Mouse (Mus musculus) retina, postnatal 7 days (tissue): ENCODE data around the gene Celsr2.

Experiments
- DNase-seq: peaks from one replicate; pipeline ENCODE4 v3.0.0-alpha.2; 2012; ENCODE audit warnings: low read depth, low spot score

The Celsr2 gene

DNA sequence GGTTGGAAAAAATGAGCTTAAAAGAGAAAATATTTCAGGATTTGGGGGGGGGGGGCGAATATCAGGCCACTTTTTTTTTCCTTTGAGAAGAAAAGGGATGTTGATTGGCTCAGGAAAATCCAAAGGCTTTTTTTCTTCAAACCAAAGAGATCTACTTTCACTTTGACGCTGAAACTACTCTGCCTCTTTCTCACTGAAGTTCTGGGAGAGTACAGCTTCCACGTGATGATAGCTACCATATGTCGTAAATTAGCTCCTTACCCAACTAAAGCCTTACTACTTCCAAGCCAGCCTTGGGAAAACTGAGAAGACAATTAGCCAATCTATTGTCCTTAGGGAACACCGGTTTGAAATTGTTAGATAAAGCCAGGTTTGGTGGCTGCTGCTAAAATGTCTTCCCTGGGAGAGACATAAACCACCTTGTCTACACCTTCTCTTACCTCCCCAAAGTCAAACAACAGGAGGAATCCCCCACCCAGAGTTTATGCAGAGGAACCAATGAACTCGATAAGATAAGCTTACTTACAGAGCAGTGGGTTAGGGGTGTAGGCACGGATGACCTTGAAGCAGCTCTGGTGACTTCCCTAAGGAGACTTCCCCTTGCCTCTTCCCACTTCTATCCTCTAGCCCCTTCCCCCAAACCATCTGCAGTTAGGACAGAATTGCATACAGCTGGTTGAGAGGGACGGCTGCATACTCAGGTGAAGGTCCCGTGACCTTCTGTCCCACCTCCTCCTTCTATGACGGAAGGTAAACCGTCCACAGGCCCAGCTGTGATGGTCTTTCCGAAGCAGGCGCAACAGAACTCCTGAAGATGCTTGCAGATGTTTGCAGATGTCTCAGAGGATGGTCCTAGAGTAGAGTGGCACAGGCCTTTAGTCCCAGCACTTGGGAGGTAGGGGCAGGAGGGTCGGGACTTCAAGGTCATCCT, 33.1 kb downstream of the Celsr2 start:
- DNase-seq = no peak

- no peak for DNase-seq
These were observed 34.7 kb downstream of the Celsr2 start for GRCm38 (mm10) chr3:108380695-108381094.

DNA sequence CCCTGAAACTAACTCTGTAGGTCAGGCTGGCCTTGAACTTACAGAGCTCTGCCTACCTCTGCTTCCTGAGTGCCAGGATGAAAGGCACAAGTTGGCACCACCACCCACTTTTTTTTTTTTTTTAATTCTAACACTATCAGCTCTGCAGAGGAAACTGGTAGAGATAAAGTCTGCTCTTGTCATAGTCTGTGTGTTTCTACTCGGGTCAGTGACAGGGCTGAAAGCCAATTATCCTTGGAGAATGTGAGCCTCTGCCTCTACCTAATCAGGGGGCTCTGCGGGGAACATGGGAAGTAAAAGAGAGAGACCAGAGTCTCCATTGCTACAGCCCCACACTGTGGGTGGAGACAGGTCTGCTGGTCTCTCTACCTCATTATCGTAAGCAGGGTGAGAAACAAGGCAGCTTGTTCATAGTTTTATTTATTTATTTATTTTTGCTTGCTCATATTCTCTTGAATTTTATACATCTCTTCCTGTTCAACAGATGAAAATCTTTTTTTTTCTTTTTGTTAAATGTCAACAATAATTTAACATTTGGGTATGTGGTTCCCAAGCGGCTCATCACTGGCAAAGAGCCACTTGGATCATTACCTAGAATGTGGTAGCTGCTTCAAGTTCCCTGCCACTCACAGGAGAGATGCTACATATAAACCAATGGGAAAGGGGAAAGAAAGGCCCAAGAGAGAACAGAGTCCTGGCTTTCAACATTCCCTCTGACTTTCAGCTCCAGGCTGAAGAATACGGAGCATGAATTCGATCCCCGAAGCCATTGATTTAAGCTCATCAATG, 36.3 kb downstream of the Celsr2 start:
- no peak for DNase-seq

DNA sequence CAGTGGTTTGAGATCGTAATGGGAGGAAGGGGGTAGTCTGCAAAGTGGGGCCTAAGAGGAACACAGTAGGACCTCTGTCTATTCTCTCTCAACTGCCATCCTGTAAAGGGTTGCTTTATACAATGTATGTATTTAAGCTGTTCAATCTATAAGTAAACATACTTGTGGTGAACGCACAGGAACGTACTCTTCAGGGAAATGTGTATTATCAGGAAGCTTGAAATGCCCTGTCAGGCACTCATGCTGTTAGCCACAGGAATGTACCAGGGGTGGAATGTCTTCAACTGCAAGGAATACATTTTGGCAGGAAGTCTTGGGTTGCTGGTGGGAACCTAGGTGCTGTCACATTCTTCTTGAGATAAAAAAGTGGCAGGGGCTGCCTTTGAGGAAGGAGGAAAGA, 42.7 kb downstream of the Celsr2 start:
- DNase-seq = no peak

DNA sequence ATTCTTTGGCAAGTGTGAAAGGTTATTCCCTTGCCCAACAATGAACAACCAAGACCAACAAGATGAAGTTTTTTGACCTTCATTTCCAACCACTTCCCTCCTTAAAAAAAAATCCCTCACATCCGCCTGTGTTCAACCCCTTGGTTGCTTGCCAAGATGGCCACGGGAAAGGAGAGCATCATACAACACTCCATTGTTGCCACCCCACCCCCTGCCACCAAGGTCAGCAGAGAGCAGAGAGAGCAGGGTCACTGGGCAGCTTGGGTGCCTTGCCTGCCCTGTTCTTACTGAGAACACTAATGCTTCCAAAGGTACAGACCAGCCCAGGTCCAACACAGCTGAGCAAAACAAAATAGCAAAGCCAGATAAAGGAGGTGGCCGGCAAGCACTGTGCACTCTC, 43.1 kb downstream of the Celsr2 start:
- DNase-seq = no peak

GRCm38 (mm10) chr3:108368721-108369120, 46.6 kb downstream of the Celsr2 start:
- no peak for DNase-seq

DNA sequence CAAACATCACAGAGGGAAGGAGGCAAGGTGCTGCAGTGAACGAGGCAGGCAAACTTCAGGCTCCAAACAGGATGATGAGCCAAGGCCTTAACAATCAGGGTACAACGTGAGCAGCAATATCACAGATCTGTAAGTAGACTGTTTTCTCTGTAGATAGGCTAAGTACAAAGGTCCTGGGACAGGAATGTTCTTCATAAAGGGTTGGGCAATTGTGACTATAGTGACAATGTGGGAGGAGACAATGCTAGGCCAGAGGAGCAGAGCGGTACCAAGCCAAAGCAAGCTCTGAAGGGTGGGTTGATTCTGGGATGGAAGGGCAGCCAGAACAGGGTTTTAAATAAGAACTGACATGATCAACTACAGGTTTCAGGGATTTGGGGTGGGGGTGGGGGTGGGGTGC, 47.5 kb downstream of the Celsr2 start:
- DNase-seq = no peak

GRCm38 (mm10) chr3:108367173-108367572, 48.2 kb downstream of the Celsr2 start:
- no peak for DNase-seq

GRCm38 (mm10) chr3:108364270-108364995, 50.9 kb downstream of the Celsr2 start, which contains the start of gene Mybphl:
TSS of gene Mybphl (plus strand) at chr3:108364911.
- DNase-seq = peak; percentile 3

GRCm38 (mm10) chr3:108363626-108364025, 51.7 kb downstream of the Celsr2 start:
- DNase-seq = peak; percentile 44

- no peak for DNase-seq
These were observed 54.5 kb downstream of the Celsr2 start for GRCm38 (mm10) chr3:108360894-108361293.

GRCm38 (mm10) chr3:108358445-108358844, 56.9 kb downstream of the Celsr2 start:
- DNase-seq = no peak

GRCm38 (mm10) chr3:108357051-108357450, 58.3 kb downstream of the Celsr2 start:
- DNase-seq = no peak

GRCm38 (mm10) chr3:108355245-108355644, 60.1 kb downstream of the Celsr2 start:
- no peak for DNase-seq

DNA sequence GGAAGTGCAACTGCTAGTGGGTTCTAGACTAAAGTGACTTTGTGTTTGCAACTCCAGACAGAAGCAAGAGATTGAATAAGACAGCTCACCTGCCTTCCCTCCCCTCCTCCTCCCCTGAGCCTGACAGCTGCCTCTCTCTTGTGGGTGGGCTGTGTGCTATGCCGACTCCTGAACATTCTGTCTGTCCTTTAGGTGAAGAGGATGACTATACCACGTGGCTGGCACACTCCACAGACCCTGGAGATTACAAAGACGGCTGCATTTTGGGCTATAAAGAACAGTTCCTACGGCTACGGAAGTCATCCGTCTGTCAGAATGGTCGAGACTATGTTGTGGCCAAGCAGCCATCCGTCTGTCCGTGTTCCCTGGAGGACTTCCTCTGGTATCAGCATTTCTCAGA, 67.0 kb downstream of the Celsr2 start:
- DNase-seq = no peak

- no peak for DNase-seq
These were observed 69.5 kb downstream of the Celsr2 start for GRCm38 (mm10) chr3:108345855-108346254.

- DNase-seq = no peak
These were observed 73.2 kb downstream of the Celsr2 start for GRCm38 (mm10) chr3:108342185-108342584.

- no peak for DNase-seq
These were observed 74.3 kb downstream of the Celsr2 start for GRCm38 (mm10) chr3:108341040-108341439.
